Mouse (Mus musculus): ENCODE measurements around the gene Lins1.

Gene Lins1

DNA sequence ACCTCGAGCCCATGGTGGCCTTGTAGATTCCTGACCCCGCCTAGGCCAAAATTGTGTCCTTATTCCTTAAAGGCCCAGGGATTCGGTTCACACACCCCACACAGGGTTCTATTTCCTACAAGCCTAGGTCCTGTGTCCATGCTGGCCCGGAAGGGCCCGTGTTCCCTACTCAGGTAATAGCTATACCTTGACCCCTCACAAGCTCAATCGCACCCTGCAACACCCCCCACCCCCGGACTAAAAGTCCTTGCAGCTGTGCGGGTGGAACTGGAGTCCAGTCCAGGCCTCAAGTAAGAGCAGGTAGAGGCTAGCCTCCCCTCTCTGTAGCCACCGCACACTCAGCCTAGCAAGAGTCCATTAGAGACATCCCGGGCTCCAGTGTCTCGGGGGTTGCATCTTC lies 44.2 kb downstream of the Lins1 start:
- no peak for DNase-seq

DNA sequence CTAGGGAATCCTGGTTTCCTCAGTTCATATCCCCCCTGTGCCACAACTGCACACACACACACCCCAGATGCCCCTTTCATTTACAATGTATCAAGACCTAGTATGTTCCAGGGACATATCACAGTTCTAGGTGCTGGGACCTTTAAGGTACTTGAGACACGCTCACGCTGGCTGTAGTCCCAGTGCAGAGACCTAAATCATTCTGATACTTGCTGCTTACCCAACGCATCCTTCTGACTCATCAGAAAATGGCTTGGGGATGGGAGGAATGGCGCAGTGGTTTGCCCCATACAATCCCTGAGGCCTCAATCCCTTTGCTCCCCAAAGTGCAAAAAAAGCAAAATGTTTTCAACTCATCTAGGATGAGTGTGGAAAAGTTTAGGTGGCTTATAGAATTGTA lies 44.8 kb downstream of the Lins1 start:
- DNase-seq: no peak

GRCm38 (mm10) chr7:66734993-66735392 lies 45.3 kb downstream of the Lins1 start:
- DNase-seq: no peak

DNA sequence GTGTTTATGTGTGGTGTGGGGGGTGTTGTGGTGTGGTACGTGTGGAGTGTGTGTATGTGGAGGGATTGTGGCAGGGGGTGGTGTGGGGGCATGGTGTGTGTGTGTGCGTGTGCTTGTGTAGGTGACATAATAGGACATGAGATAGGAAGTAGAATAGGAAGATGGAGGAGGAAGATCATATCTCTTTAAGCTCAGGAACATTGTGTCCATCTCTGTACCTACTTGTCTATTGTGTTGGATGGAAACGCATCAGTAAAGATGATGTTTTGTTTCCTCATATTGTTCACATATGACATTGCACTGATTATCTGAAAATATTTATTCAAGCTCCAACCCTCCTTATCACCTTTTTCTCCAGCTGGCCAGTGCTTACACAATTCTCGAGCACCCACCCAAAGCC lies 47.7 kb downstream of the Lins1 start:
- no peak for DNase-seq

GRCm38 (mm10) chr7:66741008-66741407 lies 51.3 kb downstream of the Lins1 start:
- DNase-seq: no peak

DNA sequence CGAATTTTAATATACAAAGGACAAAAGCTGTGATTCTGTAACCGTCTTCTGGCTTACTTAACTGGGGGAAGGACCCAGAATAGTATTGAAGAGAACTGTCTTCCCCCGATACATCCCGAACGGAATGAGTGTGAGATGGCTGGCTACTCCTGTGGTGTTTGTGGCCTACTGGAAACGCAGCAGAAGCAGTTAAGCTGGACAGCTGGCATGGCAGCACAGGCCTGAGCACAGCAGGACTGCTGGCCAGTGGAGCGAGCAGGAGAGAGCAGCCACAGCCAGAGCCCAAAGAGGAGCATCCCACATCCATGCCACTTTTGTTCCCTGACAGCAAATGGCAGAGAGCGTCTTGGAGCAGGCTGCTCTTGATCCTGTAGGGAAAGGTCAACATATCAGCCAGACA lies 51.7 kb downstream of the Lins1 start:
- DNase-seq: no peak

GRCm38 (mm10) chr7:66743377-66743781 lies 53.7 kb downstream of the Lins1 start, which contains the start of gene Cers3:
Gene Cers3, plus strand, starts transcription at chr7:66743504.
- no peak for DNase-seq

GRCm38 (mm10) chr7:66746972-66747371 lies 57.3 kb downstream of the Lins1 start:
- DNase-seq: no peak

- DNase-seq: no peak
These were observed 60.3 kb downstream of the Lins1 start for GRCm38 (mm10) chr7:66749998-66750397.

DNA sequence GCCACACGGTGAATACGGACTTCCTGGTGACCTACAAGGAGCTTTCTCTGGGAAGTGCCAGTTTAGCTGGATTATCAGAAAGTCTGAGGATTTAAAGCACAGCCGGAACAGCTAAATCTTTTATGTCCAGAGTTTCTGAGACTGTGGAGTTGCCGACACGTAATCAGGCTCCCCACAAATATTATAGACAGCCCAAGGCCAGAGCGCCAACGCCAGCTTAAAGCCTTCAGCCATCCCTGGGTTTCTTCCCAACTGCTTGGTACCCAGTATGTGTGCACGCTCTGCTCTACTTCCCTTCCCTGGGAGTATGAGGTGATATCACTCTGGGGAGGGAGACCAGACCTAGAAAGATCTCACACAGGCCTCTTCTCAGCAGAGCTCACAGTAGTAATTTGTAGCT lies 64.1 kb downstream of the Lins1 start:
- DNase-seq: no peak

GRCm38 (mm10) chr7:66755611-66756010 lies 65.9 kb downstream of the Lins1 start:
- no peak for DNase-seq
